Mouse (Mus musculus) WW6 (cell line): Measurements from ENCODE around the gene Txndc2.

Source experiments
- DNase-seq: peaks from one replicate; pipeline ENCODE4 v3.0.0-alpha.2; 2013; ENCODE audit warnings: low read depth, low spot score

Gene Txndc2

DNA sequence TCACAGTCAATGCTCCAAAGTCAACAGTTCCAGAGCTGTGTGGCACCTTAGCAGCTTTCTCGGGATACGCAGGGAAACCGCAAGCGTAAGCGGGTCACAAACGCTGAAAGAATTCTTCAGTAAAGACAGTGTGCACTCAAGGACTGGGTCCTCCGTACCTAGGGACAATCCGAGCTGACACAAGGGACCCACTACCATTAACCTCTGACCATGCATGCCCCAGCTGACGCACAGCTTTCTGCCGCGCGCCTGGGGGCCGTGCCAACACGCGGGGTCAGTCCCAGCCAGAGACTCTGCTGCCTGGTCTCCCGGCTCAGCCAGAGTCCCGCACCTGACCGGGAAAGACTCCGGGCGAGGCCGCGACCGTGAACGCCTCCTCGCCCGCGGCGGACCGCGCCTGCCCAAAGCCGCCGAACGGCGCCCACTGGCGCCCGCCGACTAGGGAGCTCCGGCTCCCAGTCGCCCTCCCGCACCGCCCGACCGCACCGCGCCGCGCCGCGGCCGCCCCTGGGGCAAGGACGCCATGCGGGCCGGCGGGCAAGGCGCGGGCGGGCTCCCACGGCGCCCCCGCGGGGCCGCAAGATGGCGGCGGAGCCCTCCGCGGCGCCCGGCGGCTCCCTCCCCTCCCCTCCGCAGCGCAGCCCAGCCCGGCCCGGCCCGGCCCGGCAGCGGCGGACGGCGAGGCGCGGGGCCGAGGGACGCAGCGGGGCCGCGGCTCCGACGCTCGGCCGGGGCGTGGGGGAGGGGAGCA lies 29.4 kb downstream of the Txndc2 start:
- DNase-seq, result no peak

DNA sequence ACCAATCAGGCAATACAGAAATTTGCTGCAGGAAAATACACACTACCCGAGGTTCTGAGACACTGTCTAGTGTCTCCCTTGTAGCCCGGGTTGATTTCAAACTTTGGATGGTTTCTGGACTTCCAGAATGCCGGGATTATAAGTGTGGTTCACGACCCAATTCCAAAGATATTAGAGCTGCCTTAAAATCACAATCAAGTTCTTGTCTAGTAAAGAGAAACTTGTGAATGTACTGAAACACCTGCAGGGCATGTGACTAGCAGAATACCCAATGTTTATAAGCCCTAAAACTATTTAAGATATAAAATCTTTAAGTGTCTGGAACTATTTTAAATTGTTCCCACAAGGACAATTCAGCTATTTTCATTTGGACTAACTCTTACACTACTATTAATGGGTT lies 30.2 kb downstream of the Txndc2 start:
- no peak for DNase-seq

DNA sequence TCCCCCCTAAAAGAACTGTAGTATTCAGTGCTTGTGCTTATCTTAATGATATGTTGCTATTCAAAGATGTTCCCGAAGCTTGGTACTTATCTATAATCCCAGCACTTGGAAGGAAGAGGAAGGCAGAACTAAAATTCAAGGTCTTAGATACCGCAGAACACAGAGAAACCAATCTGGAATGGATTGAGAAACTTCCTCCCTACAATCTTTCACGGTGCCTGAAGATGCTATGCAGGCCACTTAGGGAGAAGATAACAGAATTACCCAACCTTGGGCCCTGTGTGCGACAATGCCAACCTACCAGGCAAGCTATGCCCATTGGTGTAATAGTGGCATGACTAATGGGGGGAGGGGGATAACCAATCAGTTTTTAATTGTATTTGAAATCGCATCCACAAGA lies 33.2 kb downstream of the Txndc2 start:
- DNase-seq, result no peak

DNA sequence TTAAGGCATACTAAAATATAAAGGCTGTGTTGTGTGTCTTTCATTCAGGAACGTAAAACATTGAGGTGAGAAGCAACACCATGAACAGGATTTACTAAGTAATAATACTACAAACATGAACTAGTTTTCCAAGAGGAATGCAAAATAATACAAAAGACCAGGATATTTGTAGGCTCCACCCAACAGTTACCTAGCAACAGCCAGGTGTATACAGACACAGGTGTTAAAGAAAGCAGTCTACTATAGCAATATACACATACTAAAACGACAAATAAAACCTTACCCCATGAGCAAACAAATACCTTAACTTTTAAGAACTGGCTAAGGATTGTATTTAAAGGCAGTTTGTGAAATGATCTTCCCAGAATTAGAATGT lies 33.7 kb downstream of the Txndc2 start:
- no peak for DNase-seq

DNA sequence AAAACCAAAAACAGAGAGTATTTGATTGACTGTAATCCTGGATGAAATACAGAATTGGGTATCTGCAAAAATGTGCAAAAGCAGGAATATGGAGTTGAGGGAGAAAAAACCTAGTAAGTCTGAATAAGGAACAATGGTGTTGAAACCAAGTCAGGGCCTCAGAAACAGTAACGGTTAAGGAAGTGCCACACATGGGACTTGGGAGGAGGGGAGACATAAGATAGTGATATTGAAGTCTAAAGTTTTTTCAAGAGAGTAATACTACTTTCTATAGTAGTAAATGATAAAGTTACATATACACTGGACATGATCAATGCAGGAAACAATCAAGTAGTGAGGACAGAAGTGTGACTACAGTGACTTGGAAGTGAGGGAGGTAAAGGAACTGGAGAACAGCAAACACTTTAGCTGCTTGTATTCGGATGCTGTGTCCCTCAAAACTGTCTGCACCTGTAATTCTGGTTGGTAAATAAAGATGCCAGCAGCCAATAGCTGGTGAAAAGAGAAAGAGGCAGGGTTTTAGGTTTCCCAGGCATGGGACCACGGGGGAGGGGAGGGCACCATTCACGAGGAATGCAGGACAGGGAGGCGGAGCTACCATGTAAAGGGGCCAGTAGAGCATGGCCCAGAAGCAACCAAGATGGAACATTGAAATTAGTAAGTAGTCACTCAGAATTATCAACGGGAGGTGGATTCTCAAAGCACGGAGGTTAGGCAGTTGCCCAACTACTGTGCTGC lies 34.2 kb downstream of the Txndc2 start:
- DNase-seq, result no peak

DNA sequence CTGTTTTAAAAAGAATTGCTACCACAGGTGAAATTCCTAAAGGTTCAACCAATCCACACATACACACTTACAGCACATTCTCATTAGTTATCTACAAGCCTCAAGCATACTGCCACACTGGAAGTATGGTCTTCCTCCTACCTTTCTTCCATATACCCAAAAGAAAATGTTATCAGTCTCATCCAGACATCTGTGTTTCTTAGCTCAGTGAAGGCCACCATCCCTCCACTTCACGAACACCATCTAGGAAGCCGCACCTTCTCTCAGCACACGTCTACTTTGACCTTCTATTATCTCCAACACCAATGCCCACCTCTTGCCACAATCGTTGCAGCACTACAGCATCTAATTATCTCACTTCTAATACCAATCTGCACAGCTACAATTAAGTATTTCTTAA lies 36.0 kb downstream of the Txndc2 start:
- no peak for DNase-seq

DNA sequence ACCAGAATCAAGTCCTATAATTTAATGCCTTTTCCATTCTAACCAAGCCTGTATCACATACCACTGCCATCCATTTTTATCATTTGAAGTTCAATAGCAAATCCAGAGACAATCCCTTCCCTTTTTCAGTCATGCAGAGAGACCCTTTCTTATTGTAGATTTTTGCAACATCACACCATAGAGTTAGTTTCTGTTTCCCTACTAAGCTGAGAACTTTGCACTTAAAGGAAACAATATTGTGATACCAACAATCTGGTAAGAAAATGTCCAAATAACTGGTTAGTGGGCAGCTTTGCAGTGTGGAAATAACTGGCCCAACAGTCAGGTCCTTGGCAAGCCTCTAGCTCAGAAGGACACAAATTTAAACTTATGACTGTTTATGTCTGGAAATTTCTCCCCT lies 37.1 kb downstream of the Txndc2 start:
- DNase-seq, result no peak

DNA sequence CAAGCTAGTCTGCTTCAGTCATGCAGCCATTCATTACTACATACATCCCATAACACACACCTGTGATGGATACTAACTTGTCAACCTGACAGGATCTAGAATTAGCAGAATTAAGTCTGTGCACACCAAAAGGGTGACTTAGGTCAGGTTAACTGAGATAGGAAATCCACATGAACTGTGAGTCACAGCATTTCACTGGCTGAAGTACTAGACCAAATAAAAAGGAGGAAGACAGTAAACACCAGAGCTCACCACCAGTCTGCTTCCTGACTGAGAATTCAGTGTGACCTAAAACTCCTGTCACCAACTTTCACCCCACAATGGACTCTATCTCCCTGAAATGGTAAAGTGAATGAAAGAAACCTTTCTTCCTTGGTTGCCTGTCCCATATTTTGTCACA lies 37.7 kb downstream of the Txndc2 start:
- DNase-seq, result no peak

DNA sequence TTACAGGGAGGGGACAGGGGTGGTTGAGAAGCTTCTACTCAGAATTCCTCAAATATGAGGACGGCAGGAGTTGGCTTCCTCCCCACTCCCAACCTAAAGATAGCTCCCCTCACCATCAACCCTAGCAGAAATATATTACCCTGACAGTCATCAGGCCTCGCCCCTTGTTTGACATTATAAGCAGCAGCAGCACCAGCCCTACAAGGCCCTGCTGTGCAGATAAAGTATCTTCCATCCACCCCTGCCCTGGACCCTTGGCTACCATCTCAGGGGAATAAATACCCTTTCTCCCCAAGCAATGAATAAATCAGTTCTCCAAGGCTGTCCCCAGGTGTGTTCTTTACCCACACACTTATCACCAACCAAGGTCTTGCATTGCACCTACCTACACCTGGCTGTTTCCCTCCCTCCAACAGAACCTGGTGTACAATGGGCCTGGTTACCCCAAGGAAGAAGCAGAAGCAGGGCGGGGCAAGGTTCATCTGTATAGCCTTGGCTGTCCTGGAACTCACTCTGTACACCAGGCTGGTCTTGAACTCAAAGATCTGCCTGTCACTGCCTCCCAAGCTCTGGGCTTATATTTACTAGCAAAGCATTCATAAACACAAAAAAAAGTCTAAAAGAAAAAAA lies 44.0 kb downstream of the Txndc2 start:
- no peak for DNase-seq

DNA sequence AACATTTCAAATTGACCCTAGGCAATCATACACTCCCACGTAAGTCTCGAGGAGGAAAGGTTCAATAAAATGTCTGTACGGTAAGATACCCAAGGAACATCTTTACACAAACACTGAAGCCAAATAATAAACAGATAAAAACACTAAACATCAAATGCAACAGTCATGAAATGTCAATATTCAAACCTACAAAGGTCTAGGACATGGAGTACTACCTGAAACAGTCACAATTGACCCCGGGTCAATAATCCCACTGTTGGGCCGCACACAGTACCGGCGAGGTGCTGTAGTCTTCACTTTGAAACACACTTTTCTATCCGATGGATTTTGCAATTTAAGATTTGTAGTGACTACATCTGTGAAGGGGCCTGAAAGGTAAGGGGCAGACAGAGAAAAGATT lies 47.3 kb downstream of the Txndc2 start:
- DNase-seq, result no peak
